ENCODE assay signal across 33 mouse cellular contexts in genomic region chr13:93518753-93519319, GRCm38 (mm10). TPM values are rescaled to one million over a fixed set of nuclear protein-coding genes. Genes with fewer than 3 reads are reported as not detected.
DNase-seq lines count a peak whose midpoint lies in the region; ATAC-seq lines count a peak whose summit lies in the region.
"Had no signal": no experiment of that assay in that cellular context is flagged by ENCODE, and none has a peak within 500 bp of the region (broad histone marks: within the 10 kb centered on the region; RNA-seq: fewer than 3 reads in every experiment).

No protein-coding gene starts in this region.

- H3K4me3 ChIP-seq in neural tube, embryonic 11.5 days (ENCODE audit: low read depth, low read length): no peak overlapping the region
- no peak overlapping the region for H3K4me3 ChIP-seq in embryonic facial prominence, embryonic 11.5 days (ENCODE audit: low read depth, low read length)
- H3K4me3 ChIP-seq: forebrain, embryonic 12.5 days; gastrocnemius, adult 2 months; heart, adult 2 months; heart, embryonic 12.5 days; layer of hippocampus, adult 2 months; left cerebral cortex, adult 2 months; megakaryocyte, embryonic 14.5 days; neural tube, embryonic 12.5 days had no signal

- no peaks in the 10 kb centered on the region for H3K36me3 ChIP-seq in neural tube, embryonic 11.5 days (ENCODE audit: control insufficient read depth, insufficient read depth, low read length)
- no peaks in the 10 kb centered on the region for H3K36me3 ChIP-seq in embryonic facial prominence, embryonic 11.5 days (replicated peaks; ENCODE audit: control insufficient read depth, insufficient read depth, low read depth, low read length)
- H3K36me3 ChIP-seq: forebrain, embryonic 12.5 days; heart, embryonic 12.5 days; neural tube, embryonic 12.5 days had no signal

- no peaks in the 10 kb centered on the region for H3K27me3 ChIP-seq in neural tube, embryonic 11.5 days (ENCODE audit: control insufficient read depth, insufficient read depth, low read length)
- H3K27me3 ChIP-seq in embryonic facial prominence, embryonic 11.5 days (ENCODE audit: control insufficient read depth, insufficient read depth, low read length): no peaks in the 10 kb centered on the region
- H3K27me3 ChIP-seq: forebrain, embryonic 12.5 days; heart, embryonic 12.5 days; neural tube, embryonic 12.5 days had no signal

- H3K9me3 ChIP-seq in neural tube, embryonic 11.5 days (ENCODE audit: control insufficient read depth, low read length): no peaks in the 10 kb centered on the region
- no peaks in the 10 kb centered on the region for H3K9me3 ChIP-seq in embryonic facial prominence, embryonic 11.5 days (replicated peaks; ENCODE audit: control insufficient read depth, low read length)
- H3K9me3 ChIP-seq: forebrain, embryonic 12.5 days; heart, embryonic 12.5 days; neural tube, embryonic 12.5 days had no signal

- H3K4me2 ChIP-seq in neural tube, embryonic 11.5 days (ENCODE audit: low read depth): no peak overlapping the region
- no peak overlapping the region for H3K4me2 ChIP-seq in embryonic facial prominence, embryonic 11.5 days (ENCODE audit: low read depth, low read length)
- H3K4me2 ChIP-seq: forebrain, embryonic 12.5 days; heart, embryonic 12.5 days; hindbrain, embryonic 14.5 days; liver, embryonic 11.5 days; neural tube, embryonic 12.5 days had no signal

- WGBS in neural tube, embryonic 11.5 days: 56% methylated on average over 2 of the region's 2 CpGs
- WGBS in embryonic facial prominence, embryonic 11.5 days: 30% methylated on average over 2 of the region's 2 CpGs

- ATAC-seq in neural tube, embryonic 11.5 days (ENCODE audit: insufficient read depth, low FRiP score, low TSS enrichment): no peak
- peak; percentile 91 for ATAC-seq in embryonic facial prominence, embryonic 11.5 days (replicated peaks; ENCODE audit: insufficient number of reproducible peaks, low FRiP score, low TSS enrichment, low read depth)
- no peak for ATAC-seq in erythroblast, adult 5-6 weeks (replicated peaks; ENCODE audit: low FRiP score, poor library complexity, severe bottlenecking)
- ATAC-seq: activated CD4-positive, CD25-positive, alpha-beta regulatory T cell, adult 4 months; forebrain, postnatal 0 days; inflammation-experienced regulatory T-cells, adult 6 months had no signal

- H3K27ac ChIP-seq in neural tube, embryonic 11.5 days (ENCODE audit: low read depth, low read length): no peak overlapping the region
- no peak overlapping the region for H3K27ac ChIP-seq in embryonic facial prominence, embryonic 11.5 days (replicated peaks; ENCODE audit: low read depth, low read length)
- H3K27ac ChIP-seq: forebrain, embryonic 12.5 days; gastrocnemius, adult 2 months; heart, adult 2 months; hindbrain, embryonic 14.5 days; layer of hippocampus, adult 2 months; left cerebral cortex, adult 2 months; neural tube, embryonic 12.5 days had no signal

- DNase-seq in neural tube, embryonic 11.5 days (ENCODE audit: low spot score): peak; percentile 14
- no peak for DNase-seq in neural tube, embryonic 10.5 days (ENCODE audit: extremely low spot score, low spot score)
- peak; percentile 82 for DNase-seq in embryonic facial prominence, embryonic 11.5 days (ENCODE audit: low spot score)
- DNase-seq in forelimb bud, embryonic 11.5 days (ENCODE audit: low read depth, low spot score): peak; percentile 52
- no peak for DNase-seq in thymus, postnatal 36 days
- no peak for DNase-seq in cerebellum, postnatal 14 days
- DNase-seq: adrenal gland, adult 2 months; adrenal gland, postnatal 36 days; B cell, adult 2 months; cerebellum, adult 18-20 months; cerebellum, postnatal 10 days; forebrain, postnatal 0 days; gastrocnemius, adult 2 months; heart, adult 2 months; heart, postnatal 4 days; kidney, adult 2 months; kidney, postnatal 36 days; lung, postnatal 4 days; midbrain, embryonic 14.5 days; right cerebral cortex, adult 18-20 months; spleen, adult 18-20 months; thymus, postnatal 25 days had no signal

- no peak overlapping the region for H3K9ac ChIP-seq in neural tube, embryonic 11.5 days (ENCODE audit: low read length)
- no peak overlapping the region for H3K9ac ChIP-seq in embryonic facial prominence, embryonic 11.5 days (replicated peaks; ENCODE audit: low read length)
- H3K9ac ChIP-seq: forebrain, embryonic 12.5 days; forebrain, postnatal 0 days; heart, embryonic 12.5 days; hindbrain, embryonic 14.5 days; neural tube, embryonic 12.5 days had no signal

- no peaks in the 10 kb centered on the region for H3K4me1 ChIP-seq in neural tube, embryonic 11.5 days (ENCODE audit: control insufficient read depth, insufficient read depth, low read length)
- no peaks in the 10 kb centered on the region for H3K4me1 ChIP-seq in embryonic facial prominence, embryonic 11.5 days (ENCODE audit: control insufficient read depth, insufficient read depth, low read length)
- H3K4me1 ChIP-seq: forebrain, embryonic 12.5 days; neural tube, embryonic 12.5 days had no signal

RNA-seq across cellular contexts. Expression of gene Jmy, which starts 19.2 kb away (rescaled TPM):
- 3.6 TPM in 2 replicates for polyA plus RNA-seq in neural tube, embryonic 11.5 days (2014; fragmentation: Nextera tagmentation; extraction: Ambion mirVana)
- polyA plus RNA-seq in embryonic facial prominence, embryonic 11.5 days (2014; fragmentation: Nextera tagmentation; extraction: Ambion mirVana): 4.3 TPM in 2 replicates
- 11.3 and 13.0 TPM in 2 replicates for total RNA-seq in erythroblast, adult 5-6 weeks (2015; ENCODE audit: low replicate concordance)
- 17.8 and 25.5 TPM in 2 replicates for total RNA-seq in erythroblast, adult 5-6 weeks (2017; ENCODE audit: low replicate concordance)

Comparison
In these comparisons a context has a peak if more than half of its experiments do, and no peak if none do; other contexts are left out.
1. DNase-seq: peak in neural tube, embryonic 11.5 days (single experiment), embryonic facial prominence, embryonic 11.5 days (single experiment) and forelimb bud, embryonic 11.5 days (single experiment); none in neural tube, embryonic 10.5 days (single experiment), thymus, postnatal 36 days (0 of 2) and cerebellum, postnatal 14 days (0 of 2).